Mouse (Mus musculus): ENCODE results near the gene Smo. TPM values are rescaled to one million over a fixed set of nuclear protein-coding genes. Genes with fewer than 3 reads are reported as not detected.

Gene Smo
- polyA plus RNA-seq, 1 experiment from 2014 or later: 22.1 TPM

DNA sequence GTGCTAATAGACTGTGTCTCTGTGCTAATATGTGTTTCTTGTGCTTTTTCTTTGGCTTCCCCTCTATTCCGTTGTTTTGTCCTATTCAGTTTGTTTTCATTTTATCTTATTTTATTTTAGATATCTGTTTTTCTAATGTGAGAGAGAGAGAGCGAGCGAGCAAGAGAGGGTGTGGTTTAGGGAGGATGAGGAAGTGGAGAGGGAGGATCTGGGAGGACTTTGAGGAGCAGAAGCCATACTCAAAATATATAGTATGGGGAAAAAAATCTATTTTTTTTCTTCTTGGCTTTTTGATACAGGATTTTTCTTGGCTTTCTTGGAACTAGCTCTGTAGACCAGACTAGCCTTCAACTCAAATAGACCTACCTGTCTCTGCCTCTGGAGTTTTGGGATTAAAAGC is 7.3 kb upstream of the Smo start:
- H3K4me3 ChIP-seq (ENCODE audit: control insufficient read depth in 1 of 2, insufficient read depth in 1 of 2, low read depth in 1 of 2, low read length in 2 of 2): no peak overlapping the region
- no peaks in the 10 kb centered on the region for H3K4me1 ChIP-seq (ENCODE audit: control insufficient read depth in 2 of 2, insufficient read depth in 2 of 2, low read length in 2 of 2)

DNA sequence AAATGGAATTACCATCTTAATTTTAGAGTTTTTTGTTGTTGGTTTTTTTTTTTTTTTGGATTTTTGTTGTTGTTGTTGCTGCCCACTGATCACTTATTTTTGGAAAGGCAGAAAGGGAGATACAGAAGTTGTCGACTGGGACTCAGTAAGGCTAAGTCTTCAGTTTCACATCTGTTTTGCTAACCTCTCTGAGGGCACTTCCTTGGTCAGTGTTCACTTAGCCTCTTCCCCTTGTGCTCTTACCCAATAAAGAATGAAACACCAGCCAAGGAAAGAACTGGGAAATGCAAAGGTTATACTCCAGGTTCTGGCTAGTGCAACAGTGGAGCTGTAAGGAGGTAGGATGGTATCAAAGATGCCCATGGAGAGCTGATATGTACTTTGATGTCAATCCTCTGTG is 5.8 kb upstream of the Smo start:
- H3K4me3 ChIP-seq (ENCODE audit: control insufficient read depth in 1 of 2, insufficient read depth in 1 of 2, low read depth in 1 of 2, low read length in 2 of 2): no peak overlapping the region
- H3K9me3 ChIP-seq (ENCODE audit: control insufficient read depth, low read length): no peaks in the 10 kb centered on the region
- no peak for ATAC-seq (ENCODE audit: insufficient number of reproducible peaks, insufficient read depth, low FRiP score, low read depth)
- H3K9ac ChIP-seq (ENCODE audit: low read length): no peak overlapping the region
- no peak overlapping the region for H3K27ac ChIP-seq (replicated peaks in 1 of 2; ENCODE audit: control insufficient read depth in 1 of 2, insufficient read depth in 1 of 2, low read depth in 2 of 2, low read length in 2 of 2)
- H3K27me3 ChIP-seq (ENCODE audit: control insufficient read depth, insufficient read depth, low read length): no peaks in the 10 kb centered on the region
- no peaks in the 10 kb centered on the region for H3K36me3 ChIP-seq (ENCODE audit: control insufficient read depth, insufficient read depth, low read length)
- H3K4me2 ChIP-seq (ENCODE audit: low read length): no peak overlapping the region
- whole genome bisulfite sequencing: 65% methylated on average over 1 of the region's 1 CpGs
- no peaks in the 10 kb centered on the region for H3K4me1 ChIP-seq (ENCODE audit: control insufficient read depth in 2 of 2, insufficient read depth in 2 of 2, low read length in 2 of 2)

More for the DNA sequence above, 7.3 kb upstream of the Smo start:
- WGBS: 69% methylated on average over 3 of the region's 3 CpGs
- no peaks in the 10 kb centered on the region for H3K36me3 ChIP-seq (ENCODE audit: control insufficient read depth, insufficient read depth, low read length)
- no peak for ATAC-seq (ENCODE audit: insufficient number of reproducible peaks, insufficient read depth, low FRiP score, low read depth)
- no peaks in the 10 kb centered on the region for H3K9me3 ChIP-seq (ENCODE audit: control insufficient read depth, low read length)
- no peaks in the 10 kb centered on the region for H3K27me3 ChIP-seq (ENCODE audit: control insufficient read depth, insufficient read depth, low read length)
- no peak overlapping the region for H3K27ac ChIP-seq (replicated peaks in 1 of 2; ENCODE audit: control insufficient read depth in 1 of 2, insufficient read depth in 1 of 2, low read depth in 2 of 2, low read length in 2 of 2)
- H3K4me2 ChIP-seq (ENCODE audit: low read length): no peak overlapping the region
- no peak overlapping the region for H3K9ac ChIP-seq (ENCODE audit: low read length)

- under 1% methylated on average over 67 of the region's 75 CpGs for WGBS
- Histone ChIP-seq H3K27ac (replicated peaks in 1 of 2; ENCODE audit: control insufficient read depth in 1 of 2, insufficient read depth in 1 of 2, low read depth in 2 of 2, low read length in 2 of 2) (peak overlapping the region; percentile 91 to 96), H3K4me2 (ENCODE audit: low read length) (peak overlapping the region; percentile 89), H3K27me3 (ENCODE audit: control insufficient read depth, insufficient read depth, low read length) (no peaks in the 10 kb centered on the region), H3K36me3 (ENCODE audit: control insufficient read depth, insufficient read depth, low read length) (peaks cover 9% of the 10 kb centered on the region), H3K9ac (ENCODE audit: low read length) (peak overlapping the region; percentile 96), H3K9me3 (ENCODE audit: control insufficient read depth, low read length) (no peaks in the 10 kb centered on the region), H3K4me1 (ENCODE audit: control insufficient read depth in 2 of 2, insufficient read depth in 2 of 2, low read length in 2 of 2) (peaks cover 12% of the 10 kb centered on the region in 2 experiments; a peak in 2 of 4 replicates), H3K4me3 (ENCODE audit: control insufficient read depth in 1 of 2, insufficient read depth in 1 of 2, low read depth in 1 of 2, low read length in 2 of 2) (peak overlapping the region; percentile 77 to 96)
- peak; percentile 71 for ATAC-seq (ENCODE audit: insufficient number of reproducible peaks, insufficient read depth, low FRiP score, low read depth)
Observed at GRCm38 (mm10) chr6:29735689-29736451, 567 bp downstream of the Smo start.

GRCm38 (mm10) chr6:29736610-29737458 is 1.5 kb downstream of the Smo start:
- Histone ChIP-seq H3K9me3 (ENCODE audit: control insufficient read depth, low read length) (no peaks in the 10 kb centered on the region), H3K4me1 (ENCODE audit: control insufficient read depth in 2 of 2, insufficient read depth in 2 of 2, low read length in 2 of 2) (peaks cover 12% of the 10 kb centered on the region in 2 experiments; a peak in 2 of 4 replicates), H3K36me3 (ENCODE audit: control insufficient read depth, insufficient read depth, low read length) (peaks cover 9% of the 10 kb centered on the region), H3K27ac (replicated peaks in 1 of 2; ENCODE audit: control insufficient read depth in 1 of 2, insufficient read depth in 1 of 2, low read depth in 2 of 2, low read length in 2 of 2) (peak overlapping the region; percentile 91 to 96), H3K4me3 (ENCODE audit: control insufficient read depth in 1 of 2, insufficient read depth in 1 of 2, low read depth in 1 of 2, low read length in 2 of 2) (peak overlapping the region; percentile 77 to 96), H3K9ac (ENCODE audit: low read length) (peak overlapping the region; percentile 96), H3K27me3 (ENCODE audit: control insufficient read depth, insufficient read depth, low read length) (no peaks in the 10 kb centered on the region), H3K4me2 (ENCODE audit: low read length) (peak overlapping the region; percentile 89)
- 13% methylated on average over 13 of the region's 13 CpGs for WGBS
- ATAC-seq (ENCODE audit: insufficient number of reproducible peaks, insufficient read depth, low FRiP score, low read depth): no peak

DNA sequence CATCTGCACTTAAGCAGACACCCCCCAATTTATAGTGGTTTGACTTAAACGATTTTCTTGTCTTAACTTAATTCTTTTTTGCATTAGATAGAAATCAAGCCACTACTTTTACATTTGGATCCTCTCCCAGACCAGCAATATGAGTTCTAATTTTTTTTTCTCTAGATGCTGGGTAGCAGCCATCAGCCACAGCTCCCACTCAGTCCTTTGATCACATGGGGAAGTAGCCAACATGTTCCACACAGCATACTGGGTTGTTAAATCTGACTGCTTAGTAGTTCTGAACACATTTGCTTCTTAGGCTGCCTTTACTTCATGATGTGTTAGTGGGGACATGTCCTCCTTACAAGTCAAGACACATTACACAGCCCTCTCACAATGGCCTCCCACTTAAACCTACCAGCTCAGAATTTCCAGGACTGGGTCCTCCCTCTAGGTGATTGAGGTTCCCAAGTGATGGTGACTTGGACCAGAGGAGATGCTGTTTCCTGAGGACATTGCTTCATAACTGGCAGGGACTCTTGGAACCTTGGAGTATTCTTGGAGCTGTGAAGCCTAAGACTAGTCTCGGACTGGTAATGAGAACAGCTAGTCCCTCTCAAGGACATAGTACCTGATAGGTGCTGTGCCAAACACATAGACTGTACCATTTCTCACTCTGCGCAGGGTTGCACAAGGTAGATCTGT is 16.3 kb downstream of the Smo start:
- no peak for ATAC-seq (ENCODE audit: insufficient number of reproducible peaks, insufficient read depth, low FRiP score, low read depth)
- Histone ChIP-seq H3K36me3 (ENCODE audit: control insufficient read depth, insufficient read depth, low read length) (peaks cover 35% of the 10 kb centered on the region), H3K27ac (replicated peaks in 1 of 2; ENCODE audit: control insufficient read depth in 1 of 2, insufficient read depth in 1 of 2, low read depth in 2 of 2, low read length in 2 of 2) (no peak overlapping the region), H3K27me3 (ENCODE audit: control insufficient read depth, insufficient read depth, low read length) (no peaks in the 10 kb centered on the region), H3K4me1 (ENCODE audit: control insufficient read depth in 2 of 2, insufficient read depth in 2 of 2, low read length in 2 of 2) (no peaks in the 10 kb centered on the region), H3K4me2 (ENCODE audit: low read length) (no peak overlapping the region), H3K4me3 (ENCODE audit: control insufficient read depth in 1 of 2, insufficient read depth in 1 of 2, low read depth in 1 of 2, low read length in 2 of 2) (no peak overlapping the region), H3K9me3 (ENCODE audit: control insufficient read depth, low read length) (peaks cover 12% of the 10 kb centered on the region), H3K9ac (ENCODE audit: low read length) (no peak overlapping the region)
- WGBS: 88% methylated on average over 3 of the region's 3 CpGs

DNA sequence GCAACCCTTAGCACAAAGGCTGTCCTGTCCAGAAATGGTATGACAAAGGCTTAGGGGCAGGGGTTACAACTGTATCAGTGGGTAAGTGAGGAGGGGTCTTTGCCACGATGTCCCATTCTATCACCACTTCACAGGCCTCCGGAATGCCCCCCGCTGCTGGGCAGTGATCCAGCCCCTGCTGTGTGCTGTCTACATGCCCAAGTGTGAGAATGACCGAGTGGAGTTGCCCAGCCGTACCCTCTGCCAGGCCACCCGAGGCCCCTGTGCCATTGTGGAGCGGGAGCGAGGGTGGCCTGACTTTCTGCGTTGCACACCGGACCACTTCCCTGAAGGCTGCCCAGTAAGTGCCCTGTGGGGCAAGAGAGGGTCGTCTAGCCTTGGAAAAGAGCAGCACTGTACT is 18.0 kb downstream of the Smo start:
- Histone ChIP-seq H3K27me3 (ENCODE audit: control insufficient read depth, insufficient read depth, low read length) (no peaks in the 10 kb centered on the region), H3K36me3 (ENCODE audit: control insufficient read depth, insufficient read depth, low read length) (peaks cover 53% of the 10 kb centered on the region), H3K9ac (ENCODE audit: low read length) (no peak overlapping the region), H3K4me2 (ENCODE audit: low read length) (no peak overlapping the region), H3K27ac (replicated peaks in 1 of 2; ENCODE audit: control insufficient read depth in 1 of 2, insufficient read depth in 1 of 2, low read depth in 2 of 2, low read length in 2 of 2) (no peak overlapping the region), H3K4me1 (ENCODE audit: control insufficient read depth in 2 of 2, insufficient read depth in 2 of 2, low read length in 2 of 2) (no peaks in the 10 kb centered on the region), H3K9me3 (ENCODE audit: control insufficient read depth, low read length) (peaks cover 6% of the 10 kb centered on the region), H3K4me3 (ENCODE audit: control insufficient read depth in 1 of 2, insufficient read depth in 1 of 2, low read depth in 1 of 2, low read length in 2 of 2) (no peak overlapping the region)
- ATAC-seq (ENCODE audit: insufficient number of reproducible peaks, insufficient read depth, low FRiP score, low read depth): no peak
- 88% methylated on average over 11 of the region's 11 CpGs for WGBS

DNA sequence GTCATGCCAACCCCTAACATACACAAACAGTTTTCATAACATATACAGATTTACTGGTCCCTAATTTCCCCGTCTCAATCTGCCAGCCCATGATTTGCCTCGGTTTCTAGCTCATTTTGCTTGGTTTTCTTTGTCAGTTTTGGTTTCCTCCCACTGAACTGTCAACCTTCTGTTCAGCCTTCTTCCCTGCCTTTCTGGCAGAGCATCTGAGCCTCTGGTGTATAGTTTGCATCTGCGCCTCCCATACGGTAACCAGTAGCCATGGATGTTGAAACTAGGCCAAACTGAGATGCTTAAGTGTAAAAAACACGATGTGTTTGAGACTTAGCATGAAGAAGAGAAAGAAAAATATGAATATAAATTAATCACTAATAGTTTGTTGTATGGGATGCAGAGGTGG is 20.7 kb downstream of the Smo start:
- no peaks in the 10 kb centered on the region for H3K4me1 ChIP-seq (ENCODE audit: control insufficient read depth in 2 of 2, insufficient read depth in 2 of 2, low read length in 2 of 2)
- H3K27ac ChIP-seq (replicated peaks in 1 of 2; ENCODE audit: control insufficient read depth in 1 of 2, insufficient read depth in 1 of 2, low read depth in 2 of 2, low read length in 2 of 2): no peak overlapping the region
- no peaks in the 10 kb centered on the region for H3K9me3 ChIP-seq (ENCODE audit: control insufficient read depth, low read length)
- H3K27me3 ChIP-seq (ENCODE audit: control insufficient read depth, insufficient read depth, low read length): no peaks in the 10 kb centered on the region
- WGBS: 94% methylated on average over 5 of the region's 5 CpGs
- no peak overlapping the region for H3K4me3 ChIP-seq (ENCODE audit: control insufficient read depth in 1 of 2, insufficient read depth in 1 of 2, low read depth in 1 of 2, low read length in 2 of 2)
- no peak overlapping the region for H3K4me2 ChIP-seq (ENCODE audit: low read length)
- H3K36me3 ChIP-seq (ENCODE audit: control insufficient read depth, insufficient read depth, low read length): peaks cover 70% of the 10 kb centered on the region
- no peak for ATAC-seq (ENCODE audit: insufficient number of reproducible peaks, insufficient read depth, low FRiP score, low read depth)
- H3K9ac ChIP-seq (ENCODE audit: low read length): no peak overlapping the region
